Mouse (Mus musculus): ENCODE data around the gene Irx4.

Irx4 gene

GRCm38 (mm10) chr13:73269891-73270290, 9.6 kb downstream of the Irx4 start:
- DNase-seq (ENCODE audit: extremely low spot score): no peak

DNA sequence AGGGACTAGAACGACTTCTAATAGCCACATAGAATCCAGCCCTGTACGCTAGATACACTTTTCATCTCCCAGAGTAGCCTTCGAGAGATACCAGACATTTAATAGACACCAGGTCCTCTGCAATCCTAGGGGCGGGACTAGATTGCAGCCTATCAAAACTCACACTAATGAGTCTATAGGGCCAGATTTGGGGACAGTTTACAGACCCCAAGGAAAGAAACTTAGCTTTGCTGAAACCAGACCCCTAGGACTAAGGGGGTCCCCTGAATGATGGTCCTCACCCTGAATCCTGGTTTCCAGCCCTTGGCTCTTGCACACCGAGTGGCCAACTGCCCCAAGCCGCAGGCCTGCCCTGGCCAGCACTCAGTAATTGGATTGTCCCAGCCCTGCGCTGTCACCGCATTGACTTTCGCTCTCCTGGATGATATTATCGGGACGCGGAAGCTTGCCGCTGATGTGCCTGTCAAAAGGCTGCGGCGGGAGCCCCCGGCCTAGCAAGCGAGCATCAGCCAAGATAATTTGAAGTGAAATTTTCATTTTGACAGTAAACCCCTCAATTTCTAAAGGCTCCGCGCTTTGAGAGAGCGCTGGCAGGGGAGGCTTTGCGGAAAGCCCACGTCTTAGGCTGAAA, 10.3 kb downstream of the Irx4 start:
- peak; percentile 42 for DNase-seq (ENCODE audit: extremely low spot score)

DNA sequence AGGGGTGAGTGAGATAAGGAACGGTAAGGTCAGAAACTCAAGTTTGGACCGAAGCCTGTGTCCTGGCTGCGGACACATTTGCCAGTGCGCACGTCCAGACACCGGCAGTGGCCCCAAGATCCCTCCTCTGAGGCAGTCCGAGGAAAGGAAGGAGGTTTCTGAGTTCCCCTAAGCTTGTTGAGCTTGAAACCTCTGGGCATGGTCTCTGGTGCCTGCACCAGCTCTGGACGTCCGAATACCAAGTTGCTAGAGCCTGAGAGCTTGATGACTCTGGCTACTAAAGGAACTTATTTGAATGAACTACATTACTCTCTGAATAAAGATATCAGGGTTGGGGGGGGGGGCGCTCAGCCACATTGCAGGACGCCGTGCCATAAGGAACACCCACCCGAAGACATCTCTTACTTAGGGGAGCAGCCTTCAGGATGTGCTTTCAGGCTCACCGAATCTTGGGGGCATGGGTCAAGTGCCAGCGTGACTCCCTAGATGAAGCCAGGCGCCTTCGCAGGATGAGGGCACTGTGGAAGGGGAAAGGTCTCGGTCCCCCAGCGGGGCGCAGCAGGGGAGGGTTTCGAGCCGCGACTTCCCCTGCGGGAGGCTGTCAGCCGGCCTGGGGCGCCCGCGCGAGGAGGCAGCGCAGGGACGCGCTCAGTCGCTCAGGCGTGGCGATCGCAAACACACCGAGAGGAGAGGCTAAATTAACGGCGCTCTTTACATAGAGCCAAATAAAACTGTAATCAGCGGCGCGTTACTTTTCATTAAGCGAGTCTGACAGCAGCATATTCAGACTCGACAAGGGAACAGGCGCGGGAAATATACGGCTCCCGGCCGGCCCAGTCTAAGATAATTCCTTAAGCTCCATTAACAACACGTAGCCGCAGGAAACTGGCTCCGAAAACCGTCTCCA, 11.3 kb downstream of the Irx4 start:
- peak; percentile 51 for DNase-seq (ENCODE audit: extremely low spot score)

GRCm38 (mm10) chr13:73272794-73273282, 12.6 kb downstream of the Irx4 start:
- DNase-seq (ENCODE audit: extremely low spot score): peak; percentile 44

DNA sequence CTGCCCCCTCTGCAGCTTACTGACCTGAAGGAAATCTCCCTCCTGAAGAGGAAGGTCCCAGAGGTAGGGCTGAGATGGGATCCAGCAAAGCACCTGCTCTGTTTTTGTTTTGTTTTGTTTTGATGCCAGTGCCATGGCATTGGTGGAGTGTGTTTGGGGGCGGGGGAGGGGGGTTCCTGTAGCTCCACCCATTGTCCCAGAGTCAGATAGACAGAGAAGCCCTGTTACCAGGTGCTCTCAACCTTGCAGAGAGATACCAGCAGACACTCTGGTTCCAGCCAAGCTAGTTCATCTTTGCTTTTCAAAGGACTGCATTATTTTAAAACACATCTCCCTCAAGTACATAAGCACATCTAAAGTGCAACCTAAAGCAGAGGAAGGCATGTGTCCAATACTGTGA, 13.3 kb downstream of the Irx4 start:
- DNase-seq (ENCODE audit: extremely low spot score): no peak

GRCm38 (mm10) chr13:73277361-73277760, 17.1 kb downstream of the Irx4 start:
- no peak for DNase-seq (ENCODE audit: extremely low spot score)

- no peak for DNase-seq (ENCODE audit: extremely low spot score)
These were observed 17.5 kb downstream of the Irx4 start for GRCm38 (mm10) chr13:73277797-73278196.

GRCm38 (mm10) chr13:73279196-73279595, 18.9 kb downstream of the Irx4 start:
- no peak for DNase-seq (ENCODE audit: extremely low spot score)

DNA sequence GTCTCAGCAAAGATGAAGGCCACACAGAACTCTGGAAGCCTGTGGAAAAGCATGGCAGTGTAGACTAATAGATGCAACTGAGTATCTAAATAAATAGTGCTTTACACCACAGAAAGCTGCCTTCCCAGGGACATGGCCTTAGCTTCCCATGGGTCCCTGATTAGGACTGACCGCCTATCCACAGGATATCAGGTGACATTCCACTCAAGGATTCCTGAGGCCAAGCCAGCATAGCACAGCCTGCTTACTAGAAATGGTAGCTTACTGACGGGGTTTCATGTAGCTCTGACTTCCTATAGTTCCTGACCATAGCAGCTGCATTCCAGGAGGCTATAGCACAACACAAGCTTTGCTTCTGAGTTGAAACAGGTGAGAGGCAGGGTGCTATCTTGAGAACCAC, 22.1 kb downstream of the Irx4 start:
- no peak for DNase-seq (ENCODE audit: extremely low spot score)

GRCm38 (mm10) chr13:73283534-73283933, 23.3 kb downstream of the Irx4 start:
- DNase-seq (ENCODE audit: extremely low spot score): no peak

- DNase-seq (ENCODE audit: extremely low spot score): no peak
These were observed 29.9 kb downstream of the Irx4 start for GRCm38 (mm10) chr13:73290206-73290605.

DNA sequence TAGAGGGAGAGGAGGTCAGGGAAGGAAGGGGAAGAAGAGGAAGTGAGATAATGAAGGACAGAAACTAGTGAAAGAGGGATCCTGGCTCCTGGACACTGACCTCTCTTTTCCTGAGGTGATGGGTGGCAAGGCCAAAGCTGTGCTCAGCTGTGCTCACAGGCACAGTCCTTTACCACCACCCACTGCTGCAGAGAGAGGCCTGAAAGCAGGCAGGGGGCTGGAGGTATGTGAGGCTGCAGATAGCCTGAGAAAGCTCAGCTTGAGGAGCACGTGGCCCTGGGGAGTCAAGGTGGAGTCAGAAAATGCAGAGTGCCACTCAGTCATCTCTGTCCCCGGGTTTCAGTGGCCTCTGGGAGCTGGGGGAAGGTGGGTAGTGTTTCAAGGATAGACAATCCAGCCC, 30.8 kb downstream of the Irx4 start:
- DNase-seq (ENCODE audit: extremely low spot score): no peak

DNA sequence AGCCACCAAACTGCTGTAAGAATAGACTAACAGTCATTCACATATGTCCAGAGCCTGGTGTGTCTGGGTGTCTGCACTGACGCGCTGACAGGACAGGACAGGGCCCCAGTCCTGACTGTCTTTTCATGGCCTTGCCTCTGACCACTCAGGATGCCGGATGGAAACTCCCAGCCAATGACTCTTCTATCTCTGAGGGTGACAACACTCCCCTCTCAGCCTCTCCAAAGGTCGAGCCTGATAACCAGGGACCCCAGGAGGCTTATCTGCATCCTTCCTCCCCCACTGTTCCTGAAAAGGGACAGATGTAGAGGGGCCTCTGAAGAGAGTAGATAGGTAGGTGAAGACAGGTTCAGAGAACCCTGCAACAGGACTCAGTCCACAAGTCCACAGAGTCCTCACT, 38.4 kb downstream of the Irx4 start:
- DNase-seq (ENCODE audit: extremely low spot score): no peak

DNA sequence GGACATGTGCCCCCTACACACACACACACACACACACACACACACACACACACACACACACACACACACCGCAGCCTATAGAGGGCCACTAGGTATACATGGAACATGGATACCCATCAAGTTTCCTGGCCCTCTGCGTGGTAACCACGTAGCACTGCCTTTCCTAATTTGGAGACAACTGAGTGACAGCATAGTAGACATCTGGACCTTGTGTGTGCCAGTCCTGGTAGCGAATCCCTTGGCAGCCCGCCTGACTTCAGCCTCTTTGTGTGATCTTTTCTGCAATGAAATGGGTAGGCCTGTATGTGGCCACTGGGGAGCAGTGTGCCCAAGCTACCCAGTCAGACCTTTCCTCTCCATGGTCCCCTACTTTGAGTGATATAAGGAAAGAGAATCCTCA, 39.0 kb downstream of the Irx4 start:
- DNase-seq (ENCODE audit: extremely low spot score): no peak

DNA sequence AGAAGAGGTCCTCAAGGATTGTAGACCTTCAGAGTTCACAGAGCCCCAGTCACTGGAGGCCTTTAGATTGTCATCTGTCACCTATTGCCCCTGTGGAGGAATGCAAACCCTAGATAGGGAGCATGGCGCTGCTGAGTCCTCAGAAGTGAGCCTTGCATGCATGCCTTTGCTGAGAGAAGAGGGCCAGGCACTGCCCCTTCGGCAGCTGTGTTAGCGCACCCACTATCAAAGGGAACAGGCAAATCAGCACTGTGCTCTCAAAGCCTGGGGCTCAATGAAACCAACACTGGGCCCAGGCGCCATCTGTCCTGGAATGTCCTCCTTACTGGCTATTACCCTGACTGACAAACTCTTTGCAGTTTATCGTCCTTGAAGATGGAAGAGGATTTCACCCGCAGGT, 44.5 kb downstream of the Irx4 start:
- DNase-seq (ENCODE audit: extremely low spot score): no peak

- no peak for DNase-seq (ENCODE audit: extremely low spot score)
These were observed 45.3 kb downstream of the Irx4 start for GRCm38 (mm10) chr13:73305398-73306084.

DNA sequence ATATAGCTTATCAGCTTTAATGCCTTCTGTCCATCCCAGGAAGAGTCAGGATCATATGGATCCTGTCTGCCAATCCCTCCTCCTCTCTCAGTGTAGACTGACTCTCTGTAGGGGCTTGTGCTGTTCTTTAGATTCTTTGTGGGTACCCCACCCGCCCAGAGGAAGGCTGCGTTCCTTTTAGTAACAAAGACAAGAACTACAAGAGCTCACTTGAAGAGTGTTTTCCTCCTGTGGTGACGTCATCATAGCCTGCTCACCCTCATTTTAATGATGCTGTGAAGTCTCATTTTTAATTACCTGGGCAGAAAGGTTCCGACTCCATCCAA, 45.8 kb downstream of the Irx4 start:
- DNase-seq (ENCODE audit: extremely low spot score): no peak

DNA sequence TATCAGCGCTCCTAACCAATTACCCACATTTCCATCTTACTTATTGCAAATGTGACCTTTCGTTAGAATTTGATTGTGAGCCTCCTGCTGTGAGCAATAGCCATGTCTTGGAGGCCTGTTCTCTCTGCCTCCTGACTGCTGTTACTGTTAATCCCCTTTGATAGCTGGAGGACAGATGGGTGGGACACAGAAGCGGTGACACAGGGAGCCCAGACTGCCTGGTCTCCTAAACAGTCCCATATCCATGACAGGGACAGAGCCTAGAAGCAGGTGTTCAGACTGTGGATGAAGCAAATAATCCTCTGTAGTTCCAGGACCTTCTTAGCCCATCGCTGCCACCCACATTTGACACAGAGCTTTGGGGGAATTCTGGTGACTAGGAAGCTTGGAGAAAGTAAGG, 46.2 kb downstream of the Irx4 start:
- DNase-seq (ENCODE audit: extremely low spot score): no peak

GRCm38 (mm10) chr13:73310183-73310929, 50.1 kb downstream of the Irx4 start:
- DNase-seq (ENCODE audit: extremely low spot score): peak; percentile 64
